Mouse (Mus musculus): ENCODE data around the gene Med12.

DNA sequence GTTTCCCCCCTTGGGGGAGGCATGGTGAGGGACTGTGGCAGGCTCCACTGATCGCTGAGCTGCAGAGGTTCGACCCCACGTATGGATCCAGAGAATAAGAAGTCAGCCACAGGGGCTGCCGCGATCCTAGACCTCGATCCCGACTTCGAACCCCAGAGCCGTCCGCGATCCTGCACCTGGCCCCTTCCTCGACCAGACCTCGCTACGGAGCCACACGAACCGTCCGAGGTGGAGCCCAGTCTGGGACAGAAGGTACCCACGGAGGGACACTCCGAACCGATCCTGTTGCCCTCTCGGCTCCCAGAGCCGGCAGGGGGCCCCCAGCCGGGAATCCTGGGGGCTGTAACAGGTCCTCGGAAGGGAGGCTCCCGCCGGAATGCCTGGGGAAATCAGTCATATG lies 19.1 kb upstream of the Med12 start:
- TF ChIP-seq CTCF (IDR thresholded peaks at IDR 0.05; ENCODE audit: low read depth) (no peak), EP300 (optimal IDR thresholded peaks at IDR 0.05) (no peak)
